Mouse (Mus musculus) MEL (cell line): ENCODE measurements around the gene Msi2. TPM values are rescaled to one million over a fixed set of nuclear protein-coding genes. Genes with fewer than 3 reads are reported as not detected.
A peak's percentile ranks its signal among the peaks of the same experiment; 100 is the strongest.

Source experiments
- DNase-seq: peaks from one replicate; pipeline ENCODE4 v3.0.0; 2011; ENCODE audit warnings: low read depth, low spot score
- H3K27ac ChIP-seq: 2 replicates; pipeline ENCODE4 v1.5.1; 2012; ENCODE audit warnings: low read depth, mild to moderate bottlenecking, control low read depth, low read length, moderate library complexity; ENCODE audit not compliant: control insufficient read depth
- H3K27me3 ChIP-seq, 2 experiments: fragments of 150-350 bp in 1 of 2; sonication (generic) in 1 of 2; 2 replicates each; pipeline ENCODE4 v1.6.1; 2012; ENCODE audit warnings: low read length in 2 of 2, mild to moderate bottlenecking in 2 of 2, improper control_type of control experiment in 1 of 2, moderate library complexity in 1 of 2; ENCODE audit not compliant: insufficient read depth in 2 of 2, control insufficient read depth in 1 of 2
- H3K36me3 ChIP-seq, 2 experiments: 2 replicates each; pipeline ENCODE4 v1.6.1; 2012 to 2014; ENCODE audit warnings: low read length in 2 of 2, improper control_type of control experiment in 1 of 2, inconsistent platforms in 1 of 2, mild to moderate bottlenecking in 1 of 2; ENCODE audit not compliant: insufficient read depth in 2 of 2, control insufficient read depth in 1 of 2
- H3K4me1 ChIP-seq, 2 experiments: fragments of 150-350 bp in 1 of 2; sonication (generic) in 1 of 2; 2 replicates each; pipeline ENCODE4 v1.6.1; 2012; ENCODE audit warnings: low read length in 2 of 2, improper control_type of control experiment in 1 of 2, mild to moderate bottlenecking in 1 of 2; ENCODE audit not compliant: insufficient read depth in 2 of 2, control insufficient read depth in 1 of 2
- H3K4me3 ChIP-seq, 2 experiments: fragments of 150-350 bp in 1 of 2; sonication (generic) in 1 of 2; 2 replicates each; pipeline ENCODE4 v1.5.1; 2012; ENCODE audit warnings: low read depth in 2 of 2, low read length in 2 of 2, mild to moderate bottlenecking in 2 of 2, moderate library complexity in 2 of 2, control low read depth in 1 of 2, improper control_type of control experiment in 1 of 2; ENCODE audit not compliant: control insufficient read depth in 1 of 2, insufficient read depth in 1 of 2
- H3K79me2 ChIP-seq: 2 replicates; pipeline ENCODE4 v1.6.1; 2012; ENCODE audit warnings: mild to moderate bottlenecking, low read length, moderate library complexity; ENCODE audit not compliant: control insufficient read depth, poor library complexity, insufficient read depth
- H3K9ac ChIP-seq: 2 replicates; pipeline ENCODE4 v1.6.1; 2012; ENCODE audit warnings: low read depth, mild to moderate bottlenecking, control low read depth, low read length, moderate library complexity; ENCODE audit not compliant: control insufficient read depth, poor library complexity, severe bottlenecking
- H3K9me3 ChIP-seq: fragments of 150-350 bp; sonication (generic); replicated peaks from 2 replicates; pipeline ENCODE4 v1.6.1; 2012; ENCODE audit warnings: mild to moderate bottlenecking, low read length, improper control_type of control experiment, moderate library complexity; ENCODE audit not compliant: insufficient read depth
- BHLHE40 ChIP-seq: IDR thresholded peaks from 2 replicates; pipeline ENCODE4 v1.6.1; 2012; ENCODE audit warnings: low read depth, mild to moderate bottlenecking, inconsistent platforms, low read length, improper control_type of control experiment, borderline replicate concordance
- CHD1 ChIP-seq: IDR thresholded peaks from 2 replicates; pipeline ENCODE4 v1.6.1; 2012; ENCODE audit warnings: low read depth, mild to moderate bottlenecking, inconsistent platforms, low read length, improper control_type of control experiment
- CTCF ChIP-seq, 3 experiments: IDR thresholded peaks in 2 of 3; conservative IDR thresholded peaks in 1 of 3; 2 replicates each; pipeline ENCODE4 v1.5.1; 2011 to 2012; ENCODE audit warnings: low read length in 3 of 3, low read depth in 2 of 3, mild to moderate bottlenecking in 2 of 3, improper control_type of control experiment in 1 of 3, inconsistent platforms in 1 of 3, mixed read lengths in 1 of 3, moderate library complexity in 1 of 3; ENCODE audit not compliant: control insufficient read depth in 1 of 3, insufficient read depth in 1 of 3, poor library complexity in 1 of 3, severe bottlenecking in 1 of 3
- E2F4 ChIP-seq: IDR thresholded peaks from 2 replicates; pipeline ENCODE4 v1.6.1; 2011; ENCODE audit warnings: low read depth, low read length, improper control_type of control experiment, borderline replicate concordance
- ELF1 ChIP-seq: IDR thresholded peaks from 2 replicates; pipeline ENCODE4 v1.6.1; 2014; ENCODE audit warnings: low read depth, mild to moderate bottlenecking, inconsistent platforms, low read length, improper control_type of control experiment, moderate library complexity
- EP300 ChIP-seq, 2 experiments: IDR thresholded peaks; 2 replicates each; pipeline ENCODE4 v1.6.1; 2011; ENCODE audit warnings: improper control_type of control experiment in 2 of 2, low read length in 2 of 2, low read depth in 1 of 2, mild to moderate bottlenecking in 1 of 2
- ETS1 ChIP-seq: IDR thresholded peaks from 2 replicates; pipeline ENCODE4 v1.6.1; 2012; ENCODE audit warnings: low read depth, mild to moderate bottlenecking, inconsistent platforms, low read length, improper control_type of control experiment, moderate library complexity
- GABPA ChIP-seq: IDR thresholded peaks from 2 replicates; pipeline ENCODE4 v1.6.1; 2012; ENCODE audit warnings: low read depth, mild to moderate bottlenecking, inconsistent platforms, low read length, improper control_type of control experiment, moderate library complexity
- GATA1 ChIP-seq: IDR thresholded peaks from 2 replicates; pipeline ENCODE4 v1.6.1; 2011; ENCODE audit warnings: low read depth, low read length, improper control_type of control experiment
- HCFC1 ChIP-seq: IDR thresholded peaks from 2 replicates; pipeline ENCODE4 v1.6.1; 2012; ENCODE audit warnings: low read depth, mild to moderate bottlenecking, inconsistent platforms, low read length, improper control_type of control experiment, moderate library complexity
- JUND ChIP-seq: IDR thresholded peaks from 2 replicates; pipeline ENCODE4 v1.6.1; 2011; ENCODE audit warnings: low read depth, mild to moderate bottlenecking, improper control_type of control experiment, low read length
- MXI1 ChIP-seq: IDR thresholded peaks from 2 replicates; pipeline ENCODE4 v1.6.1; 2011; ENCODE audit warnings: mild to moderate bottlenecking, low read depth, low read length, improper control_type of control experiment
- MYB ChIP-seq: IDR thresholded peaks from 2 replicates; pipeline ENCODE4 v1.6.1; 2011; ENCODE audit warnings: mild to moderate bottlenecking, low read depth, low read length, improper control_type of control experiment
- POLR2A ChIP-seq, 2 experiments: IDR thresholded peaks; 2 replicates each; pipeline ENCODE4 v1.6.1; 2011 to 2012; ENCODE audit warnings: low read length in 2 of 2, mild to moderate bottlenecking in 2 of 2, control low read depth in 1 of 2, improper control_type of control experiment in 1 of 2, low read depth in 1 of 2, moderate library complexity in 1 of 2; ENCODE audit not compliant: control insufficient read depth in 1 of 2, insufficient read depth in 1 of 2, poor library complexity in 1 of 2
- POLR2AphosphoS2 ChIP-seq: IDR thresholded peaks from 2 replicates; pipeline ENCODE4 v1.6.1; 2011; ENCODE audit warnings: low read length, improper control_type of control experiment
- POLR2AphosphoS5 ChIP-seq: IDR thresholded peaks from 2 replicates; pipeline ENCODE4 v1.6.1; 2012; ENCODE audit warnings: low read depth, borderline replicate concordance, mild to moderate bottlenecking, inconsistent platforms, low read length, moderate library complexity, mixed read lengths
- RAD21 ChIP-seq: IDR thresholded peaks from 2 replicates; pipeline ENCODE4 v1.6.1; 2011; ENCODE audit warnings: mild to moderate bottlenecking, low read depth, low read length, improper control_type of control experiment
- RCOR1 ChIP-seq: IDR thresholded peaks from 2 replicates; pipeline ENCODE4 v1.6.1; 2012; ENCODE audit warnings: low read depth, mild to moderate bottlenecking, inconsistent platforms, low read length, improper control_type of control experiment
- SIN3A ChIP-seq: IDR thresholded peaks from 2 replicates; pipeline ENCODE4 v1.6.1; 2012; ENCODE audit warnings: low read length, improper control_type of control experiment, inconsistent platforms
- SMC3 ChIP-seq: IDR thresholded peaks from 2 replicates; pipeline ENCODE4 v1.6.1; 2011; ENCODE audit warnings: low read depth, low read length, improper control_type of control experiment
- TAL1 ChIP-seq: IDR thresholded peaks from 2 replicates; pipeline ENCODE4 v1.6.1; 2012; ENCODE audit warnings: mild to moderate bottlenecking, inconsistent platforms, low read length, moderate library complexity, mixed read lengths
- TBP ChIP-seq: IDR thresholded peaks from 2 replicates; pipeline ENCODE4 v1.8.0; 2011; ENCODE audit warnings: low read depth, low read length, improper control_type of control experiment
- TCF12 ChIP-seq: IDR thresholded peaks from 2 replicates; pipeline ENCODE4 v1.6.1; 2014; ENCODE audit warnings: low read depth, mild to moderate bottlenecking, inconsistent platforms, low read length, improper control_type of control experiment, moderate library complexity
- USF2 ChIP-seq, 2 experiments: IDR thresholded peaks; 2 replicates each; pipeline ENCODE4 v1.6.1; 2011 to 2012; ENCODE audit warnings: improper control_type of control experiment in 2 of 2, low read length in 2 of 2, borderline replicate concordance in 1 of 2, inconsistent platforms in 1 of 2, low read depth in 1 of 2, mild to moderate bottlenecking in 1 of 2; ENCODE audit not compliant: insufficient read depth in 1 of 2
- ZC3H11A ChIP-seq: IDR thresholded peaks from 2 replicates; pipeline ENCODE4 v1.6.1; 2012; ENCODE audit warnings: low read depth, mild to moderate bottlenecking, inconsistent platforms, low read length, improper control_type of control experiment
- ZKSCAN1 ChIP-seq: IDR thresholded peaks from 2 replicates; pipeline ENCODE4 v1.6.1; 2012; ENCODE audit warnings: low read depth, mild to moderate bottlenecking, inconsistent platforms, low read length, improper control_type of control experiment, moderate library complexity
- ZNF384 ChIP-seq: IDR thresholded peaks from 2 replicates; pipeline ENCODE4 v1.6.1; 2012; ENCODE audit warnings: low read depth, mild to moderate bottlenecking, inconsistent platforms, low read length, improper control_type of control experiment
- polyA plus RNA-seq, 2 experiments: library from polyadenylated mRNA; stranded (reverse) in 1 of 2; unstranded in 1 of 2; fragments of >175 nt in 1 of 2; fragments of >200 nt in 1 of 2; gene quantifications; 2 replicates each; pipeline versions ENCODE4 v1.2.1 to v1.2.4; 2012; ENCODE audit warnings: low replicate concordance in 2 of 2, low read depth in 1 of 2; ENCODE audit not compliant: insufficient read length in 2 of 2, insufficient read depth in 1 of 2, missing spikeins in 1 of 2
- total RNA-seq: library from RNA; depleted of rRNA; stranded (reverse); fragments of 300-350 nt; gene quantifications from 2 replicates; pipeline ENCODE4 v1.2.3, GENCODE M21; 2012

Gene Msi2
- total and polyA plus RNA-seq, 3 experiments: 16.2 to 29.7 TPM; not detected in 1

GRCm38 (mm10) chr11:88512580-88512979 lies 205.7 kb downstream of the Msi2 start:
- no peak for TF ChIP-seq MXI1
- no peak for TF ChIP-seq POLR2A (IDR thresholded peaks at IDR 0.05; ENCODE audit: control insufficient read depth in 1 of 2, insufficient read depth in 1 of 2, low read depth in 1 of 2, low read length in 2 of 2, poor library complexity in 1 of 2)
- no peak for TF ChIP-seq POLR2AphosphoS2
- no peak for TF ChIP-seq ELF1
- TF ChIP-seq RAD21: peak; percentile 62
- no peak for TF ChIP-seq CHD1
- no peak for TF ChIP-seq TCF12
- TF ChIP-seq GABPA: no peak
- TF ChIP-seq JUND: 0 out of 2 replicates have a peak, but pooled peaks have one; percentile 19
- TF ChIP-seq CTCF (IDR thresholded peaks at IDR 0.05 in 2 of 3, conservative IDR thresholded peaks at IDR 0.05 in 1 of 3; ENCODE audit: control insufficient read depth in 1 of 3, insufficient read depth in 1 of 3, low read depth in 2 of 3, low read length in 3 of 3, poor library complexity in 1 of 3, severe bottlenecking in 1 of 3): peak; percentile 60 to 75 (median 70)
- no peak for TF ChIP-seq HCFC1
- no peak for TF ChIP-seq MYB
- TF ChIP-seq BHLHE40: no peak
- TF ChIP-seq ZKSCAN1: no peak
- peak; percentile 56 for TF ChIP-seq SMC3
- no peak for TF ChIP-seq ETS1
- TF ChIP-seq ZC3H11A: peak; percentile 23; the same call in 1 of the 2 replicates
- H3K27ac ChIP-seq: no peak overlapping the region
- peaks cover 0 to 2% of the 10 kb centered on the region in 2 experiments; a peak in 1 of 4 replicates for H3K36me3 ChIP-seq
- H3K4me1 ChIP-seq: no peaks in the 10 kb centered on the region
- H3K27me3 ChIP-seq: no peaks in the 10 kb centered on the region
- H3K9me3 ChIP-seq: no peaks in the 10 kb centered on the region
- H3K9ac ChIP-seq: no peak overlapping the region
- no peak overlapping the region for H3K4me3 ChIP-seq
- H3K79me2 ChIP-seq: no peaks in the 10 kb centered on the region
- peak; percentile 56 for DNase-seq

GRCm38 (mm10) chr11:88510282-88510850 lies 207.9 kb downstream of the Msi2 start:
- Histone ChIP-seq H3K79me2 (no peaks in the 10 kb centered on the region), H3K27ac (no peak overlapping the region), H3K9me3 (no peaks in the 10 kb centered on the region), H3K27me3 (no peaks in the 10 kb centered on the region), H3K4me1 (no peaks in the 10 kb centered on the region), H3K36me3 (peaks cover 0 to 2% of the 10 kb centered on the region in 2 experiments; a peak in 1 of 4 replicates), H3K4me3 (no peak overlapping the region), H3K9ac (no peak overlapping the region)
- no peak for DNase-seq
- TF ChIP-seq POLR2AphosphoS2: no peak
- TF ChIP-seq RAD21: no peak
- TF ChIP-seq GATA1: no peak
- TF ChIP-seq ZNF384: no peak
- no peak for TF ChIP-seq TBP
- TF ChIP-seq RCOR1: no peak
- no peak for TF ChIP-seq USF2 (IDR thresholded peaks at IDR 0.05; ENCODE audit: borderline replicate concordance in 1 of 2, insufficient read depth in 1 of 2, low read depth in 1 of 2, low read length in 2 of 2)
- TF ChIP-seq E2F4: no peak
- TF ChIP-seq GABPA: no peak
- TF ChIP-seq HCFC1: no peak
- TF ChIP-seq ETS1: no peak
- no peak for TF ChIP-seq ZKSCAN1
- no peak for TF ChIP-seq SIN3A
- TF ChIP-seq MYB: no peak
- no peak for TF ChIP-seq TAL1
- TF ChIP-seq POLR2A (IDR thresholded peaks at IDR 0.05; ENCODE audit: control insufficient read depth in 1 of 2, insufficient read depth in 1 of 2, low read depth in 1 of 2, low read length in 2 of 2, poor library complexity in 1 of 2): no peak
- no peak for TF ChIP-seq POLR2AphosphoS5
- TF ChIP-seq EP300 (IDR thresholded peaks at IDR 0.05; ENCODE audit: low read depth in 1 of 2, low read length in 2 of 2): no peak
